Mouse (Mus musculus): ENCODE data around the gene Prkrip1. TPM values are rescaled to one million over a fixed set of nuclear protein-coding genes. Genes with fewer than 3 reads are reported as not detected.

Gene Prkrip1
- 18.4 TPM for polyA plus RNA-seq (2015; fragmentation: Illumina TruSeq; extraction: RNeasy Lipid Tissue Mini Kit (QIAGEN cat#74804); ENCODE audit: insufficient read depth, low replicate concordance)

DNA sequence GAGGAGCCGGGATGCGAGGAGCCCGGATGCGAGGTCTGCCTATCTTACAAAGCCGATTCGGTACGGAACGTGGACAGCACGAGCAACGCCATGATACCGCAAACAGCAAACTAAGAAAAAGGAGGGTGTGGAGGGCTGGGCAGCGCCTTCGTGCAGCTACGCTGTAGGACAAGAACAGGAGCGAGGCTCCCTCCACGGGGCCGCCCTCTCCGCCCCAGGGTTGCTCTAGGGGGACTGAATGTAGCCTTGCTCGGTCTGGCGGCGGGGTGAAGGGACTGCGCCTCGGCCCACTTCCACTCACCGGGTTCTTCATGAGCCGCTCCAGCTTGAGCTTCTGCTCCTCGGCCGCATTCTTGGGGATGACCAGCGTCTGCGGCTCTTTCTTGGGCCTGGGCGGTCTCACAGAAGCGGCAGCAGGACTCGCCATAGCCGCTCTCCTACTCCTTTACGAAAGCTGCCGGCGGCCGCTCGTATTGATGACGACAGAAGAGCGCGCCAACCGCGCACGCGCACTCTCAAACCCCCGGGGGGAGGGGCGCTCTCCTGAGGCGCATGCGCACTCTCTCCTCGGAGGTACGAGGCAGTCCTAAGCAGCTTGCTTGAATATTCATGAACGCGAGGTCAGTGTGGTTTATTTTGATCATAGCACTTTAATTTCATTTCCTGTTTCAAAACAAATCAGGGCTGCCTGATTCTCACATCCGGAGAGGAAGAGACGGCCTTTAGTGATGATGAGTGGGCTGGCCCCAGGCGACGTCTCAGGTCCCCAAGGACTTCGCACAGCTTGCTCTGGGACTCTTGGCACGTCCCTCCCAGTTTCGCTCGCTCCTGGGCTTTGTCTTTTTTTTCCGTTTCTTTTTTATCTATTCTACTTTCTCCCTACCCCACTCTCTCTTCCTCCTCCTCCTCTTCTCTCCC is at the start of gene Prkrip1:
TSS of gene Prkrip1 (minus strand) at position 490 of the 918 bp plus-strand sequence.

DNA sequence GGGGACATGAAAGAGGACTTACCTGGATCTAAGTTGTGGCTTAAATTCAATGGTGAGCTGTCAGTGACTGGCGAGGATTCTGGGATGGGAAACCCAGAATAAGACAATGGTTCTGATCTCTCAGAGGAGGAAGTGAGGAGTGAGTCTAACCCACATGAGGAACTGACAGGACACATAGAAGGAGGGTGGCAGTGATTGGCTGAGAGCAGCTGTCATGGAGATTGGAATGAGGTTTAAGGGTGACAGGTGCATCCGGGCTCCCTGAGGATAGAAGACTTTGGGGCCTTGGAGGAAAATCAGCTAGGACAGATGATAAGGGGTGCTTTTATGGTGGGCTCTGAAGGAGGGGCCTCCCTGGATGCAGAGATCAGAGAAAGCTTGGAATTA is 47.7 kb upstream of the Prkrip1 start, which contains the start of gene Sh2b2:
TSS of gene Sh2b2 (minus strand) at position 105 of the 387 bp plus-strand sequence.

DNA sequence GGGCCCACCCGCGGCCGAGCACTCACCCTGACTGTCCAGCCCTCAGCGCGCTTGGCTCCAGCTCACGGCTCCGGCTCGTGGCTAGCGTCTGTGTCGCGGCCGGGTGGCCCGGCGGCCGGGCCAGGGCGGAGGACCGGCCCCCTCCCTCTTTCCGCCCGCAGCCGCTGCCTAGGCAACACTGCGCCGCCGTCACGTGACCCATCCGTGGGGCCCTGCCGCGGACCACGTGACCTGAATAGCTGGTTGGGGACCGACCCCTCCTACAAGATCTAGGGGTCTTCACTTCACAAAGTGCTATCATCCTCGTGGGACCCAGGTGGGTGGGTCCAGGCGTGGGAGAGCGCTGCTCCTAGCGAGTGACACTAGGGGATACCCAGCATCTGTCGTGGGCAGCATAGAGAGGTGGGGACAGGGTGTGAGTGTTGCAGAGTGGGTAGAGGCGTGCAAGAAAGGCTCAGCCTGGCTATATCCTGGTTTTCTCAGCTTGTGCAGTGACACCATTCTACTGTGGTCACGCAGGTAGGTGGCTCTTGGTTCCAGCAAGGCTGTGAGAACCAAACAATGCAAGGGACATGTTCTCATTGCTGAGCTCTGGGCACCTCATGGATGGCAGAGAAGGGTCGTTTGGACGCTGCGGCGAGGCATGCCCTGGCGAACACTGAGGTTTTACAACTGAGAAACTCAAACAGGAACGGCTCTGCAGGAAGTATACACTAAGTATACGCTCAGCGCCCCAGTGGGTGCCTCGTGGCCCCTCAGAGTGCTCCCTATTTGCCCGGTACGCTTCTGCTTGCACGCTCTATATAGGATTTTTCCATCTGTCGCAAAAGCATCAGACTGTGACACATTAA is 28.0 kb downstream of the Prkrip1 start, which contains the start of gene Orai2:
TSS of gene Orai2 (minus strand) at position 202 of the 851 bp plus-strand sequence.

DNA sequence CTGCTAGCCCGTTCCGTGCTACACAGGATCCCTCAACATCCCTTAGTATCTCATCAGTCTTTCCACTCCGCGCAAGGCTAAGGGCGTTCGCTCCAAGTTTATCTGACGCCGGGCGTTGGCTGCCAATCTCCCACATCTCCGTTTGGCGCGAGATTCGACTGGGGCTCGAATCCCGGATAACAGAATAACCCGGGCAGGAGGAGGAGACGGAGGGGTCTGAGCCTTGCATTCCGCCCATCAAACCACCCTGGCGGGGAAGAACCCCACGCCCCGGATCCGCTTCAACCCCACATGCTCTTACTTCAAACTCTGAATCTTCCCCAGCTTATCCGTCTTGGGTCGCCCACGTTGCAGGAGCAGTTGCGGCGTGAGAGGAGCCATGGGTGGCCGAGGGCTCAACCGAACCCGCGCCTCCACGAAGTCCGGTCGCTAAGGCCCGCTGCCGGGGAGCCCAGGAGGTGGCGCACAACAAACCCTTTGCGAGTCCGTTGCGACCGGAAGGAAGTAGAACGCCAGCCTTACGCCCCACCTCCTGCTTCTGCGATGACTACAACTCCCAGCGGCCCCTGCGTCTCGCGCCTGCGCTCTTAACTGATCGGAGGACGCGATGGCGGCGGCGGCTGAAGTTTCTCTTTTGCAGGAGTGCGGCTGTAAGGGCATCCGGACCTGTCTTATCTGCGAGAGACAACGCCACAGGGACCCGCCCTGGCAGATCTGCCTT is 63.0 kb downstream of the Prkrip1 start, which contains the start of the genes Lrwd1 and Alkbh4:
TSS of gene Lrwd1 (minus strand) at position 504 of the 721 bp plus-strand sequence.
TSS of gene Alkbh4 (plus strand) at position 576 of the 721 bp plus-strand sequence.

Other genes starting within 250 kb of the Prkrip1 start
- 1.8 TPM for gene Ssc4d, start 224.4 kb downstream of the Prkrip1 start, polyA plus RNA-seq (2015; fragmentation: Illumina TruSeq; extraction: RNeasy Lipid Tissue Mini Kit (QIAGEN cat#74804); ENCODE audit: insufficient read depth, low replicate concordance)
- gene Zp3, start 218.9 kb downstream of the Prkrip1 start, polyA plus RNA-seq (2015; fragmentation: Illumina TruSeq; extraction: RNeasy Lipid Tissue Mini Kit (QIAGEN cat#74804); ENCODE audit: insufficient read depth, low replicate concordance), result not detected
- gene Dtx2, start 204.2 kb downstream of the Prkrip1 start, polyA plus RNA-seq (2015; fragmentation: Illumina TruSeq; extraction: RNeasy Lipid Tissue Mini Kit (QIAGEN cat#74804); ENCODE audit: insufficient read depth, low replicate concordance), result 8.0 TPM
- gene Upk3b, start 160.5 kb downstream of the Prkrip1 start, polyA plus RNA-seq (2015; fragmentation: Illumina TruSeq; extraction: RNeasy Lipid Tissue Mini Kit (QIAGEN cat#74804); ENCODE audit: insufficient read depth, low replicate concordance), result 2.3 TPM
- gene Upk3bl, start 144.5 kb downstream of the Prkrip1 start, polyA plus RNA-seq (2015; fragmentation: Illumina TruSeq; extraction: RNeasy Lipid Tissue Mini Kit (QIAGEN cat#74804); ENCODE audit: insufficient read depth, low replicate concordance), result not detected
- gene Rasa4, start 115.0 kb downstream of the Prkrip1 start, polyA plus RNA-seq (2015; fragmentation: Illumina TruSeq; extraction: RNeasy Lipid Tissue Mini Kit (QIAGEN cat#74804); ENCODE audit: insufficient read depth, low replicate concordance), result 30.2 TPM
- 43.7 TPM for gene Polr2j, start 82.3 kb downstream of the Prkrip1 start, polyA plus RNA-seq (2015; fragmentation: Illumina TruSeq; extraction: RNeasy Lipid Tissue Mini Kit (QIAGEN cat#74804); ENCODE audit: insufficient read depth, low replicate concordance)
- gene Lrwd1, start 62.9 kb downstream of the Prkrip1 start, polyA plus RNA-seq (2015; fragmentation: Illumina TruSeq; extraction: RNeasy Lipid Tissue Mini Kit (QIAGEN cat#74804); ENCODE audit: insufficient read depth, low replicate concordance), result 14.6 TPM
- 8.5 TPM for gene Alkbh4, start 62.8 kb downstream of the Prkrip1 start, polyA plus RNA-seq (2015; fragmentation: Illumina TruSeq; extraction: RNeasy Lipid Tissue Mini Kit (QIAGEN cat#74804); ENCODE audit: insufficient read depth, low replicate concordance)
- 51.7 TPM for gene Orai2, start 28.2 kb downstream of the Prkrip1 start, polyA plus RNA-seq (2015; fragmentation: Illumina TruSeq; extraction: RNeasy Lipid Tissue Mini Kit (QIAGEN cat#74804); ENCODE audit: insufficient read depth, low replicate concordance)
- 5.0 TPM for gene Sh2b2, start 47.6 kb upstream of the Prkrip1 start, polyA plus RNA-seq (2015; fragmentation: Illumina TruSeq; extraction: RNeasy Lipid Tissue Mini Kit (QIAGEN cat#74804); ENCODE audit: insufficient read depth, low replicate concordance)

Data from spleen, adult 10 weeks (tissue).